Mouse (Mus musculus): ENCODE data around the gene Clcn2.
A peak's percentile ranks its signal among the peaks of the same experiment; 100 is the strongest.

DNA sequence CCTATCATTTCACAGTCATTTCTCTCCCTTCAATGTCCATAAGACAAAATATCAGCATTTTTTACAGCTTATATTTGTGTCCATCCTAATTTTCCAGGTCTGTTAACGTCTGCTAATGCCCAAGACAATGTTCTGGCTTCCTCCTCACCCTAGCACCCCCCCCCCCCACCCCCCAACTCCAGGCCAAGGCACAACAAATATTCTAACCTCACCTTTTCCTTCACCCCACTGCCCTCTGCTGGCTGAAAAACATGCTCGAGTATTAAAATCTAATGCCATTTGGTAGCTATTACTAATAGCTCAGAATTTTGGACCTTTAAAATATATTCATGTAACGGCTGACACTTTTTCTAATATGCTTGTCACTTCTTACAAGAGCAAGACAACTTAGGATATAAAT, 44.1 kb upstream of the Clcn2 start:
- no peak for TF ChIP-seq EP300 (IDR thresholded peaks at IDR 0.05; ENCODE audit: low read depth)
- peak; percentile 41; the same call in 1 of the 2 replicates for TF ChIP-seq CTCF (IDR thresholded peaks at IDR 0.05; ENCODE audit: low read depth)
